In genomic region chr15:102513004-102513403, GRCm38 (mm10) we compare ENCODE assay signal across 24 mouse cellular contexts. TPM values are rescaled to one million over a fixed set of nuclear protein-coding genes. Genes with fewer than 3 reads are reported as not detected.
A peak's percentile ranks its signal among the peaks of the same experiment; 100 is the strongest.
DNase-seq lines count a peak whose midpoint lies in the region; ATAC-seq lines count a peak whose summit lies in the region.
"Had no signal": no experiment of that assay in that cellular context is flagged by ENCODE, and none has a peak within 500 bp of the region (broad histone marks: within the 10 kb centered on the region; RNA-seq: fewer than 3 reads in every experiment).

No protein-coding gene starts in this region.

- peak; percentile 45 for DNase-seq in heart, adult 11 months
- no peak for DNase-seq in midbrain, embryonic 10.5 days (ENCODE audit: low spot score)
- DNase-seq in midbrain, embryonic 11.5 days (ENCODE audit: low spot score, missing footprints): no peak
- peak; percentile 41 for DNase-seq in A20 (ENCODE audit: low read depth, low spot score)
- no peak for DNase-seq in hindbrain, embryonic 14.5 days (ENCODE audit: low spot score)
- DNase-seq in gastrocnemius, postnatal 10 days: no peak
- DNase-seq in liver, embryonic 11.5 days (ENCODE audit: low spot score): no peak
- DNase-seq: adrenal gland, adult 2 months; cerebellum, adult 8-10 months; gastrocnemius, adult 2 months; layer of hippocampus, postnatal 36 days; liver; liver, postnatal 0 days; lung, postnatal 10 days had no signal

- H3K4me1 ChIP-seq in heart, embryonic 12.5 days (replicated peaks): peaks cover 50% of the 10 kb centered on the region
- peaks cover 76% of the 10 kb centered on the region for H3K4me1 ChIP-seq in midbrain, embryonic 10.5 days
- H3K4me1 ChIP-seq in midbrain, embryonic 11.5 days (ENCODE audit: control insufficient read depth, insufficient read depth, low read length): peaks cover 43% of the 10 kb centered on the region
- peaks cover 55% of the 10 kb centered on the region for H3K4me1 ChIP-seq in hindbrain, embryonic 14.5 days (replicated peaks; ENCODE audit: control insufficient read depth, insufficient read depth, low read length)
- H3K4me1 ChIP-seq in liver, embryonic 11.5 days (replicated peaks; ENCODE audit: control insufficient read depth, insufficient read depth, low read length): peaks cover 23% of the 10 kb centered on the region

- no peaks in the 10 kb centered on the region for H3K27me3 ChIP-seq in heart, embryonic 12.5 days (replicated peaks)
- H3K27me3 ChIP-seq in midbrain, embryonic 10.5 days (ENCODE audit: low read depth, poor library complexity, severe bottlenecking): no peaks in the 10 kb centered on the region
- H3K27me3 ChIP-seq in midbrain, embryonic 11.5 days (ENCODE audit: control insufficient read depth, insufficient read depth, low read length): no peaks in the 10 kb centered on the region
- H3K27me3 ChIP-seq in hindbrain, embryonic 14.5 days (ENCODE audit: control insufficient read depth, insufficient read depth, low read length): no peaks in the 10 kb centered on the region
- H3K27me3 ChIP-seq in liver, embryonic 11.5 days (replicated peaks; ENCODE audit: control insufficient read depth, insufficient read depth, low read length): no peaks in the 10 kb centered on the region
- H3K27me3 ChIP-seq: embryonic facial prominence, embryonic 15.5 days; hindbrain, embryonic 15.5 days had no signal

- no peak overlapping the region for H3K4me3 ChIP-seq in heart, embryonic 12.5 days
- H3K4me3 ChIP-seq in midbrain, embryonic 10.5 days: no peak overlapping the region
- no peak overlapping the region for H3K4me3 ChIP-seq in midbrain, embryonic 11.5 days (ENCODE audit: low read depth, low read length)
- no peak overlapping the region for H3K4me3 ChIP-seq in hindbrain, embryonic 14.5 days (replicated peaks; ENCODE audit: low read length)
- H3K4me3 ChIP-seq in liver, embryonic 11.5 days (ENCODE audit: low read depth, low read length): no peak overlapping the region
- H3K4me3 ChIP-seq: embryonic facial prominence, embryonic 15.5 days; gastrocnemius, adult 2 months; hindbrain, embryonic 15.5 days had no signal

- no peak overlapping the region for H3K9ac ChIP-seq in heart, embryonic 12.5 days
- no peak overlapping the region for H3K9ac ChIP-seq in midbrain, embryonic 11.5 days (ENCODE audit: low read length)
- 0 out of 2 replicates have a peak overlapping the region, but pooled peaks have one; percentile 40 for H3K9ac ChIP-seq in hindbrain, embryonic 14.5 days
- H3K9ac ChIP-seq in liver, embryonic 11.5 days (ENCODE audit: low read depth, low read length): no peak overlapping the region
- H3K9ac ChIP-seq: embryonic facial prominence, embryonic 15.5 days; hindbrain, embryonic 15.5 days; liver, postnatal 0 days had no signal

- no peaks in the 10 kb centered on the region for H3K9me3 ChIP-seq in heart, embryonic 12.5 days (replicated peaks)
- H3K9me3 ChIP-seq in midbrain, embryonic 10.5 days (replicated peaks): no peaks in the 10 kb centered on the region
- no peaks in the 10 kb centered on the region for H3K9me3 ChIP-seq in midbrain, embryonic 11.5 days (ENCODE audit: control insufficient read depth, low read length)
- no peaks in the 10 kb centered on the region for H3K9me3 ChIP-seq in hindbrain, embryonic 14.5 days (ENCODE audit: control insufficient read depth, low read length)
- H3K9me3 ChIP-seq in liver, embryonic 11.5 days (ENCODE audit: control insufficient read depth, low read length): no peaks in the 10 kb centered on the region
- H3K9me3 ChIP-seq: embryonic facial prominence, embryonic 15.5 days; hindbrain, embryonic 15.5 days had no signal

- no peak overlapping the region for H3K4me2 ChIP-seq in heart, embryonic 12.5 days
- H3K4me2 ChIP-seq in midbrain, embryonic 11.5 days: no peak overlapping the region
- H3K4me2 ChIP-seq in hindbrain, embryonic 14.5 days (replicated peaks): no peak overlapping the region
- H3K4me2 ChIP-seq in liver, embryonic 11.5 days: no peak overlapping the region
- H3K4me2 ChIP-seq: embryonic facial prominence, embryonic 15.5 days; hindbrain, embryonic 15.5 days had no signal

- WGBS in heart, embryonic 12.5 days: 76% methylated on average over 3 of the region's 3 CpGs
- 84% methylated on average over 3 of the region's 3 CpGs for WGBS in midbrain, embryonic 10.5 days
- 77% methylated on average over 3 of the region's 3 CpGs for WGBS in midbrain, embryonic 11.5 days
- WGBS in hindbrain, embryonic 14.5 days: 76% methylated on average over 3 of the region's 3 CpGs
- WGBS in liver, embryonic 11.5 days: 69% methylated on average over 3 of the region's 3 CpGs

- H3K27ac ChIP-seq in heart, embryonic 12.5 days (ENCODE audit: poor library complexity, severe bottlenecking): no peak overlapping the region
- peak overlapping the region; percentile 85; the same call in 1 of the 2 replicates for H3K27ac ChIP-seq in midbrain, embryonic 10.5 days (replicated peaks)
- no peak overlapping the region for H3K27ac ChIP-seq in midbrain, embryonic 11.5 days (ENCODE audit: low read depth, low read length)
- H3K27ac ChIP-seq in hindbrain, embryonic 14.5 days: peak overlapping the region; percentile 84
- no peak overlapping the region for H3K27ac ChIP-seq in liver, embryonic 11.5 days (ENCODE audit: low read depth, low read length)
- H3K27ac ChIP-seq: embryonic facial prominence, embryonic 15.5 days; gastrocnemius, adult 2 months had no signal

- H3K36me3 ChIP-seq in heart, embryonic 12.5 days: 0 out of 2 replicates have a peak, but pooled peaks cover 5% of the 10 kb centered on the region
- 0 out of 2 replicates have a peak, but pooled peaks cover 5% of the 10 kb centered on the region for H3K36me3 ChIP-seq in midbrain, embryonic 10.5 days
- no peaks in the 10 kb centered on the region for H3K36me3 ChIP-seq in midbrain, embryonic 11.5 days (ENCODE audit: control insufficient read depth, insufficient read depth, low read length)
- H3K36me3 ChIP-seq in hindbrain, embryonic 14.5 days (replicated peaks; ENCODE audit: control insufficient read depth, insufficient read depth): peaks cover 11% of the 10 kb centered on the region; the same call in 1 of the 2 replicates
- H3K36me3 ChIP-seq in liver, embryonic 11.5 days (ENCODE audit: control insufficient read depth, insufficient read depth, low read length): no peaks in the 10 kb centered on the region

- no peak for ATAC-seq in heart, embryonic 12.5 days (ENCODE audit: insufficient number of reproducible peaks, low FRiP score)
- ATAC-seq in midbrain, embryonic 11.5 days (ENCODE audit: low FRiP score): no peak
- ATAC-seq in hindbrain, embryonic 14.5 days (ENCODE audit: low FRiP score): no peak
- ATAC-seq in liver, embryonic 11.5 days (replicated peaks; ENCODE audit: low FRiP score): no peak
- ATAC-seq: intestine, postnatal 0 days; liver, postnatal 0 days had no signal

RNA-seq across cellular contexts. Expression of gene Map3k12, which starts 3.9 kb away (rescaled TPM):
- polyA plus RNA-seq in heart, embryonic 12.5 days (2016; fragmentation: Nextera tagmentation; extraction: Ambion mirVana): 14.7 and 17.3 TPM in 2 replicates
- 23.4 and 31.8 TPM in 2 replicates for polyA plus RNA-seq in midbrain, embryonic 10.5 days (2016; fragmentation: Nextera tagmentation; extraction: Ambion mirVana)
- 16.4 and 19.7 TPM in 2 replicates for polyA plus RNA-seq in midbrain, embryonic 11.5 days (2014; fragmentation: Nextera tagmentation; extraction: Ambion mirVana)
- 43.9 and 47.5 TPM in 2 replicates for polyA plus RNA-seq in hindbrain, embryonic 14.5 days (2014; fragmentation: Nextera tagmentation; extraction: Ambion mirVana)
- total RNA-seq in gastrocnemius, postnatal 10 days (2021): 1 to 10 TPM; 3.8 to 4.9 TPM
- 7.7 and 7.9 TPM in 2 replicates for polyA plus RNA-seq in liver, embryonic 11.5 days (2014; fragmentation: Nextera tagmentation; extraction: Ambion mirVana)

RNA-seq across cellular contexts. Expression of gene Tarbp2, which starts 5.0 kb away (rescaled TPM):
- 100 and 104 TPM in 2 replicates for polyA plus RNA-seq in heart, embryonic 12.5 days (2016; fragmentation: Nextera tagmentation; extraction: Ambion mirVana)
- polyA plus RNA-seq in midbrain, embryonic 10.5 days (2016; fragmentation: Nextera tagmentation; extraction: Ambion mirVana): 133 and 143 TPM in 2 replicates
- polyA plus RNA-seq in midbrain, embryonic 11.5 days (2014; fragmentation: Nextera tagmentation; extraction: Ambion mirVana): 91.2 and 96.6 TPM in 2 replicates
- polyA plus RNA-seq in hindbrain, embryonic 14.5 days (2014; fragmentation: Nextera tagmentation; extraction: Ambion mirVana): 77.8 and 86.7 TPM in 2 replicates
- 10 to 100 TPM; 45.7 to 49.2 TPM for total RNA-seq in gastrocnemius, postnatal 10 days (2021)
- 96.7 and 105 TPM in 2 replicates for polyA plus RNA-seq in liver, embryonic 11.5 days (2014; fragmentation: Nextera tagmentation; extraction: Ambion mirVana)

RNA-seq across cellular contexts. Expression of gene Gm10337, which starts 9.5 kb away (rescaled TPM):
- polyA plus RNA-seq in heart, embryonic 12.5 days (2016; fragmentation: Nextera tagmentation; extraction: Ambion mirVana): not detected in 2 replicates
- 3.5 TPM in 1 of 2 replicates, not detected in the other for polyA plus RNA-seq in midbrain, embryonic 10.5 days (2016; fragmentation: Nextera tagmentation; extraction: Ambion mirVana)
- 6.7 TPM in 1 of 2 replicates, not detected in the other for polyA plus RNA-seq in midbrain, embryonic 11.5 days (2014; fragmentation: Nextera tagmentation; extraction: Ambion mirVana)
- 9.6 and 17.2 TPM in 2 replicates for polyA plus RNA-seq in hindbrain, embryonic 14.5 days (2014; fragmentation: Nextera tagmentation; extraction: Ambion mirVana)
- total RNA-seq in gastrocnemius, postnatal 10 days (2021): not detected
- not detected in 2 replicates for polyA plus RNA-seq in liver, embryonic 11.5 days (2014; fragmentation: Nextera tagmentation; extraction: Ambion mirVana)
- total RNA-seq: adrenal gland, adult 2 months; common myeloid progenitor, adult 5-6 weeks; gastrocnemius, adult 2 months; granulocyte monocyte progenitor cell, adult 5-6 weeks; layer of hippocampus, adult 18-20 months; layer of hippocampus, postnatal 36 days; left cerebral cortex, postnatal 14 days; megakaryocyte progenitor cell, adult 5-6 weeks had no signal
- polyA plus RNA-seq: adrenal gland, adult 2 months; heart, postnatal 0 days; intestine, postnatal 0 days; liver, postnatal 0 days had no signal

RNA-seq across cellular contexts. Expression of gene Npff, which starts 11.7 kb away (rescaled TPM):
- polyA plus RNA-seq in heart, embryonic 12.5 days (2016; fragmentation: Nextera tagmentation; extraction: Ambion mirVana): 2.2 and 2.8 TPM in 2 replicates
- polyA plus RNA-seq in midbrain, embryonic 10.5 days (2016; fragmentation: Nextera tagmentation; extraction: Ambion mirVana): 2.0 and 2.9 TPM in 2 replicates
- polyA plus RNA-seq in midbrain, embryonic 11.5 days (2014; fragmentation: Nextera tagmentation; extraction: Ambion mirVana): 0.98 and 1.9 TPM in 2 replicates
- 5.0 and 8.6 TPM in 2 replicates for polyA plus RNA-seq in hindbrain, embryonic 14.5 days (2014; fragmentation: Nextera tagmentation; extraction: Ambion mirVana)
- total RNA-seq in gastrocnemius, postnatal 10 days (2021): 1 to 10 TPM; 1.2 to 3.4 TPM
- 0.86 and 1.2 TPM in 2 replicates for polyA plus RNA-seq in liver, embryonic 11.5 days (2014; fragmentation: Nextera tagmentation; extraction: Ambion mirVana)

RNA-seq across cellular contexts. Expression of gene Pcbp2, which starts 42.7 kb away (rescaled TPM):
- 134 and 142 TPM in 2 replicates for polyA plus RNA-seq in heart, embryonic 12.5 days (2016; fragmentation: Nextera tagmentation; extraction: Ambion mirVana)
- polyA plus RNA-seq in midbrain, embryonic 10.5 days (2016; fragmentation: Nextera tagmentation; extraction: Ambion mirVana): 194 and 201 TPM in 2 replicates
- polyA plus RNA-seq in midbrain, embryonic 11.5 days (2014; fragmentation: Nextera tagmentation; extraction: Ambion mirVana): 234 and 255 TPM in 2 replicates
- 158 and 166 TPM in 2 replicates for polyA plus RNA-seq in hindbrain, embryonic 14.5 days (2014; fragmentation: Nextera tagmentation; extraction: Ambion mirVana)
- 100 to 1,000 TPM; 476 to 508 TPM for total RNA-seq in gastrocnemius, postnatal 10 days (2021)
- polyA plus RNA-seq in liver, embryonic 11.5 days (2014; fragmentation: Nextera tagmentation; extraction: Ambion mirVana): 187 and 220 TPM in 2 replicates

Comparison
In these comparisons a context has a peak if more than half of its experiments do, and no peak if none do; other contexts are left out.
1. H3K27ac ChIP-seq: peak in midbrain, embryonic 10.5 days (single experiment) and hindbrain, embryonic 14.5 days (single experiment); none in heart, embryonic 12.5 days (single experiment), midbrain, embryonic 11.5 days (single experiment) and liver, embryonic 11.5 days (single experiment).
2. DNase-seq: peak in heart, adult 11 months (single experiment) and A20 (single experiment); none in midbrain, embryonic 10.5 days (single experiment), midbrain, embryonic 11.5 days (single experiment), hindbrain, embryonic 14.5 days (single experiment), gastrocnemius, postnatal 10 days (single experiment) and liver, embryonic 11.5 days (single experiment).